Mouse (Mus musculus): ENCODE measurements at regions not wholly inside any gene's neighbourhood (a gene's known extent, or its start where the extent isn't known, plus 50 kb on each side); places are given as distances from the start of the nearest gene placed in this dataset.

DNA sequence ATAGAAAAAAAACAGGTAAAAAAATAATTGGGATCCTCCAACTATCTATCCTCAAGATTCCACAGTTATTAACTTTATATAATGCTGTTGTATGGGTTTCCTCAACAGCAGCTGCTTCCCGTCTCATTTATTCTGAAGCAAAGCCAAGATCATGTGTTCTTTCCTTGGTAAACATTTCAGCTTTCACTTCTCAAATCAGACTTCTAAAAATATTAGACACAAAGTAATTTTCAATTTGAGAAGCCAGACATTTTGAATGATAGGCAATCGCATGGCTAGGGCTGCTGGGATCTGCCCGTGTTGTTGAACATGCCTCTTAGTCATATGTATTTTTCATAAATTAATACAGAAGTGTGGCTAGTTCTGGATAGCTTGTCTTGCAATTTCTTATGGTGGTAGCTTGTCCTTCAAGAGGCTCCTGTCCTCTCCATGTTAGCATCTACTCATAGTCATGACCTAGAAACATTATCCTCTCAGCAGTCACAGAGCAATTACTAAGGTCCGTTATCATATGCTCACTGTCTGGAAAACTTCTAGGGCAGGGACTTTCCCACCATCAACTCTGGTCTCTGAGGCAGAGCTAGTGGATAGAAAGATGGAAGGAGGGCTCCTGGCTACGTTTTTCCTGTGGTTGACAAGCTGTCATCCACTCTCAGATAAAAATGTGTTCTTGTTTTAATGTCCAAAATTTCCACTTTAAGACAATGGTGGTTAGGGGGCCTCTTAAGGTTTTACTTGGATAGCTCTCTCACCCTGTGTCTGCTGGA lies 274.6 kb upstream of the Nmur2 start:
- Histone ChIP-seq H3K27me3 (ENCODE audit: control insufficient read depth, insufficient read depth, insufficient read length) (no peaks in the 10 kb centered on the region), H3K79me3 (ENCODE audit: low read depth) (no peaks in the 10 kb centered on the region), H3K36me3 (ENCODE audit: control insufficient read depth, insufficient read depth) (no peaks in the 10 kb centered on the region), H3ac (ENCODE audit: control insufficient read depth, insufficient read length, low read depth) (no peak overlapping the region), H3K4me3 (ENCODE audit: insufficient read depth, poor library complexity, severe bottlenecking) (no peak overlapping the region), H3K79me2 (ENCODE audit: control insufficient read depth, insufficient read depth) (no peaks in the 10 kb centered on the region)
- TF ChIP-seq MYOG (IDR thresholded peaks at IDR 0.05; ENCODE audit: control insufficient read depth, extremely low read depth, insufficient read length): no peak
- no peak for TF ChIP-seq FOSL1 (IDR thresholded peaks at IDR 0.05; ENCODE audit: insufficient read depth, low read length, poor library complexity, severe bottlenecking)
- no peak for TF ChIP-seq USF1 (IDR thresholded peaks at IDR 0.05; ENCODE audit: low read depth)
- TF ChIP-seq MAX (IDR thresholded peaks at IDR 0.05): no peak
- no peak for TF ChIP-seq CEBPB (IDR thresholded peaks at IDR 0.05; ENCODE audit: low read depth)
- no peak for TF ChIP-seq MYOD1 (IDR thresholded peaks at IDR 0.05; ENCODE audit: control insufficient read depth, insufficient read length, low read depth)
- no peak for TF ChIP-seq CTCF (IDR thresholded peaks at IDR 0.05; ENCODE audit: control insufficient read depth, insufficient read depth, insufficient read length)

DNA sequence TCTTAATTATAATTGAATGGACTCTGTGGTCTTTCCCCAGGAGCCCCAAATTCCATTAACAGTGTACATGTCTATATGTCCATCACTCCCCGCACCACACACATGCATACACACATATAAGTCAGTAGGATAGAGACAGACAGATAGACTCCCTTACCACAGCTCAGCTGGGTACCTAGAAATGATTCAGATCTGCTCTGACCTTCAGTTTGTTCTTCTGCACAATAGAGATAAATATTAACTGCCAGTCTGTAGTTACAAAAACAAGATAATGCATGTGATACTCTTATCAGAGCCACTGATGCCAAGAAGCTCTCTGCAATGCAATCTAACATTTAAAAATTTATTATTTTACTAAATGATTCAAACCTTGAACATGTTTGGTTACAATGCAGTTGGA lies 268.7 kb upstream of the Nmur2 start:
- H3K79me3 ChIP-seq (ENCODE audit: low read depth): no peaks in the 10 kb centered on the region
- no peak overlapping the region for H3ac ChIP-seq (ENCODE audit: control insufficient read depth, insufficient read length, low read depth)
- H3K79me2 ChIP-seq (ENCODE audit: control insufficient read depth, insufficient read depth): no peaks in the 10 kb centered on the region
- no peaks in the 10 kb centered on the region for H3K36me3 ChIP-seq (ENCODE audit: control insufficient read depth, insufficient read depth)
- no peaks in the 10 kb centered on the region for H3K27me3 ChIP-seq (ENCODE audit: control insufficient read depth, insufficient read depth, insufficient read length)
- TF ChIP-seq CEBPB (IDR thresholded peaks at IDR 0.05; ENCODE audit: low read depth) (no peak), FOSL1 (IDR thresholded peaks at IDR 0.05; ENCODE audit: insufficient read depth, low read length, poor library complexity, severe bottlenecking) (no peak), USF1 (IDR thresholded peaks at IDR 0.05; ENCODE audit: low read depth) (no peak), MAX (IDR thresholded peaks at IDR 0.05) (no peak), MYOD1 (IDR thresholded peaks at IDR 0.05; ENCODE audit: control insufficient read depth, insufficient read length, low read depth) (no peak), CTCF (IDR thresholded peaks at IDR 0.05; ENCODE audit: control insufficient read depth, insufficient read depth, insufficient read length) (no peak), MYOG (IDR thresholded peaks at IDR 0.05; ENCODE audit: control insufficient read depth, extremely low read depth, insufficient read length) (no peak)
- H3K4me3 ChIP-seq (ENCODE audit: insufficient read depth, poor library complexity, severe bottlenecking): no peak overlapping the region

DNA sequence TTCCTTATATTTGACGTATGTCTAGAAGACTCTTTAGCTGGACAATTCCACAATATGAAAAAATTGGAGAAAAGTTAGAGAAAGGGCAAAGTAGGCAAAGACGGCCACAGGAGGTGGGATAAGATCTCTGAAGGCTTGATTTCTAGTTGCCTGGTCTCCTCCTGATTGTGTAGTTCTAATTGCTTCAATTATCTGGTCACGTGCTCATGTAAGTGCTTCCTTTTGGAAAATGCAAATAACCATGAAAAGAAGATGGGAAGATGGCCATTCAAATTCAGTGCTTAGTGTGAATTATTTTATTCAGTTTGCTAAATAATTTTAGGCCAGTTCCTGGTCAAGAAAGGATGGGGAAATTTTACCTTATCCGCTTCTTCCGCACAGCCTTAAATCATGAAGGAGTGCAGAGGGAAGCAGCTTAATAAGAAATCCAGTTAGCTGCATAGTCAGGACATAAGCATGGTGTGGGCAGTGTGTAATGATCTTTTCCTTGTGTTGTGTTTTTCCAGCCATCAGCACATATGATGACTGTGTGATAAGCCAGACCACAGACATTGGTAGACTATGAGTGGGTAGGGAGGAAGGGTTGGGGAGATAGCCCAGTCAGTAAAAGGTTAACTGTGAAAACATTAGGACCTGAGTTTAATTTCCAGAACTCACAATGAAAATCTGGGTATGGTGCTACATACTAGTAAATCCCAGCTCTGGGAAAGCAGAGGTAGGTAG lies 267.7 kb upstream of the Nmur2 start:
- H3K79me2 ChIP-seq (ENCODE audit: control insufficient read depth, insufficient read depth): no peaks in the 10 kb centered on the region
- H3ac ChIP-seq (ENCODE audit: control insufficient read depth, insufficient read length, low read depth): peak overlapping the region; percentile 45
- no peak overlapping the region for H3K4me3 ChIP-seq (ENCODE audit: insufficient read depth, poor library complexity, severe bottlenecking)
- H3K36me3 ChIP-seq (ENCODE audit: control insufficient read depth, insufficient read depth): no peaks in the 10 kb centered on the region
- TF ChIP-seq FOSL1 (IDR thresholded peaks at IDR 0.05; ENCODE audit: insufficient read depth, low read length, poor library complexity, severe bottlenecking) (peak; percentile 89), CEBPB (IDR thresholded peaks at IDR 0.05; ENCODE audit: low read depth) (no peak), USF1 (IDR thresholded peaks at IDR 0.05; ENCODE audit: low read depth) (peak; percentile 90), MAX (IDR thresholded peaks at IDR 0.05) (no peak), MYOG (IDR thresholded peaks at IDR 0.05; ENCODE audit: control insufficient read depth, extremely low read depth, insufficient read length) (no peak), MYOD1 (IDR thresholded peaks at IDR 0.05; ENCODE audit: control insufficient read depth, insufficient read length, low read depth) (peak; percentile 83), CTCF (IDR thresholded peaks at IDR 0.05; ENCODE audit: control insufficient read depth, insufficient read depth, insufficient read length) (no peak)
- H3K27me3 ChIP-seq (ENCODE audit: control insufficient read depth, insufficient read depth, insufficient read length): no peaks in the 10 kb centered on the region
- no peaks in the 10 kb centered on the region for H3K79me3 ChIP-seq (ENCODE audit: low read depth)

DNA sequence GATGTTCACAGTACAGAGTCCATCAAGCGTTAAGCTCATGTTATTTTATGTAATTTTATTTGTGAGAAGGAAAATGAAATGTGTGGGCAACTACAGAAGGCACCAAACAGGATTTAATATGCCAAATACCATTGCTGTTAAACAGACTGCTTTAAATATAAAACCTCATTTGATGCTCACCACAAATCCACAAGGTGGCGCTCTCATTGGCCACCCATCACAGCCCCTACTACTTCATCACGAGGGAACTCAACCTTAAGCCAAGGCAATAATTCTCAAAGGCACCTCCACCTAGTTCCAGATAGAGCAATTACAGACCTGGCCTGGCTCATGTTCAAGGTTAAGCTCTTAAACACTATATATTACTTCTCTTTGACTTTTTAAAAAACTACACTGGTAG lies 266.2 kb upstream of the Nmur2 start:
- no peak overlapping the region for H3ac ChIP-seq (ENCODE audit: control insufficient read depth, insufficient read length, low read depth)

DNA sequence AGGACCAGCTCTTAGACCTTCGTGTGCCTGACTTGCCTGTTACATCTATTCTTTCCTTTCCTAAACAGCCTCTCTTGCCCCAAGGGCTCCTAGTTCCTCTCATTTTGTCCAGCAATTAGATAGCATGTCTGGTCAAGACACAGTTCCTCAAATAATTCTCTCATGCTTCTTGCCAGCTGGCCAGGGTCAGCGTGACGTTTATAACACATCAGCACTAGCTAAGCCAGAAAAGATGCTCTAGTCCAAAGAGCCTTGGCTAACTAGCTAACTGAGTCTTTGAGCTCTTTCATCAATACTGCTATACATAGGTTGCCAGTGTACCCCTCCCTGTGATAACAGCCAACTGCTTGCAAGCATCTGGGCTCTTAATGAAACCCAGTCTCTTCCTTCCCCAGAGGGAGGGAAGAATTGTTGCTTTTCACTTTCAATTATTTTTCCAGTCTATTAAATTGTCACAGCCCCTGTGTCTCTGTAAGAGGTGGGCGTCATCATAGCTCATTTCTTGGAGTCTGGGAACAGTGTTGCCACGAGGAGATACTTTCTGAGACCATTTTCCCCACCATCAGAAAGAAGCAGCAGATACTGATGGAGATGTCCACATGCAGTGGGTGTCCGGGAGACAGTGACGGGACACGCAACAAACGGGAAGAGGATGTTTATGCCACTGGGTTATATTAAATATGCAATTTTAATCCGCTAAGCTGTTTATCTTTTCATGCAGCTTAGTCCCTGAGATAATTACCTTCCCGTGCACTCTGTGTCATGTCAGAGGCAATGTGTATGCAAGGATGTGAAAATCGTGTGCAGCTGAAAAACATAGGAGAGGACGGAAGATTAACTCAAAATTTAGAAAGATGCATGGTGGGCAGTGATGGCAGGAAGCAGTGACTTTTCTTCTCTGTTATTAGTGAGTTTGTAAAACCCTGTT lies 250.1 kb upstream of the Nmur2 start:
- no peak overlapping the region for H3K4me3 ChIP-seq (ENCODE audit: insufficient read depth, poor library complexity, severe bottlenecking)
- no peaks in the 10 kb centered on the region for H3K79me3 ChIP-seq (ENCODE audit: low read depth)
- TF ChIP-seq USF1 (IDR thresholded peaks at IDR 0.05; ENCODE audit: low read depth) (no peak), MYOD1 (IDR thresholded peaks at IDR 0.05; ENCODE audit: control insufficient read depth, insufficient read length, low read depth) (no peak), CEBPB (IDR thresholded peaks at IDR 0.05; ENCODE audit: low read depth) (no peak), FOSL1 (IDR thresholded peaks at IDR 0.05; ENCODE audit: insufficient read depth, low read length, poor library complexity, severe bottlenecking) (no peak), MYOG (IDR thresholded peaks at IDR 0.05; ENCODE audit: control insufficient read depth, extremely low read depth, insufficient read length) (no peak), MAX (IDR thresholded peaks at IDR 0.05) (no peak)
- no peaks in the 10 kb centered on the region for H3K27me3 ChIP-seq (ENCODE audit: control insufficient read depth, insufficient read depth, insufficient read length)
- no peaks in the 10 kb centered on the region for H3K79me2 ChIP-seq (ENCODE audit: control insufficient read depth, insufficient read depth)
- no peaks in the 10 kb centered on the region for H3K36me3 ChIP-seq (ENCODE audit: control insufficient read depth, insufficient read depth)
- H3ac ChIP-seq (ENCODE audit: control insufficient read depth, insufficient read length, low read depth): no peak overlapping the region

More for the DNA sequence above, 266.2 kb upstream of the Nmur2 start:
- TF ChIP-seq FOSL1 (IDR thresholded peaks at IDR 0.05; ENCODE audit: insufficient read depth, low read length, poor library complexity, severe bottlenecking): no peak
- TF ChIP-seq USF1 (IDR thresholded peaks at IDR 0.05; ENCODE audit: low read depth): no peak
- no peak for TF ChIP-seq MAX (IDR thresholded peaks at IDR 0.05)
- no peak for TF ChIP-seq MYOD1 (IDR thresholded peaks at IDR 0.05; ENCODE audit: control insufficient read depth, insufficient read length, low read depth)
- TF ChIP-seq CEBPB (IDR thresholded peaks at IDR 0.05; ENCODE audit: low read depth): no peak
- no peak for TF ChIP-seq CTCF (IDR thresholded peaks at IDR 0.05; ENCODE audit: control insufficient read depth, insufficient read depth, insufficient read length)
- TF ChIP-seq MYOG (IDR thresholded peaks at IDR 0.05; ENCODE audit: control insufficient read depth, extremely low read depth, insufficient read length): no peak
- H3K36me3 ChIP-seq (ENCODE audit: control insufficient read depth, insufficient read depth): no peaks in the 10 kb centered on the region
- no peaks in the 10 kb centered on the region for H3K79me3 ChIP-seq (ENCODE audit: low read depth)
- no peaks in the 10 kb centered on the region for H3K27me3 ChIP-seq (ENCODE audit: control insufficient read depth, insufficient read depth, insufficient read length)
- H3K79me2 ChIP-seq (ENCODE audit: control insufficient read depth, insufficient read depth): no peaks in the 10 kb centered on the region
- no peak overlapping the region for H3K4me3 ChIP-seq (ENCODE audit: insufficient read depth, poor library complexity, severe bottlenecking)

Data from C2C12 (cell line).